Comparison of ENCODE assay signal across 10 mouse cellular contexts in genomic region chr17:46856107-46856388, GRCm38 (mm10). TPM values are rescaled to one million over a fixed set of nuclear protein-coding genes. Genes with fewer than 3 reads are reported as not detected.
A peak's percentile ranks its signal among the peaks of the same experiment; 100 is the strongest.
DNase-seq lines count a peak whose midpoint lies in the region; ATAC-seq and TF ChIP-seq lines count a peak whose summit lies in the region.
"Had no signal": no experiment of that assay in that cellular context is flagged by ENCODE, and none has a peak within 500 bp of the region (broad histone marks: within the 10 kb centered on the region; RNA-seq: fewer than 3 reads in every experiment).

No protein-coding gene starts in this region.

- TF ChIP-seq CTCF in liver, postnatal 0 days (IDR thresholded peaks at IDR 0.05; ENCODE audit: low read depth): no peak

- H3K4me3 ChIP-seq in heart, embryonic 14.5 days (ENCODE audit: control insufficient read depth in 1 of 2, insufficient read depth in 1 of 2, low read depth in 1 of 2, low read length in 2 of 2): peak overlapping the region; percentile 63 to 99
- peak overlapping the region; percentile 77 to 94 for H3K4me3 ChIP-seq in ES-E14 (ENCODE audit: insufficient read depth in 1 of 2, low read depth in 1 of 2, low read length in 2 of 2, poor library complexity in 1 of 2, severe bottlenecking in 1 of 2)
- peak overlapping the region; percentile 91 for H3K4me3 ChIP-seq in forebrain, embryonic 16.5 days (replicated peaks; ENCODE audit: low read length)
- peak overlapping the region; percentile 91 for H3K4me3 ChIP-seq in liver, postnatal 0 days (ENCODE audit: low read depth, low read length)

- H3K27me3 ChIP-seq in heart, embryonic 14.5 days (ENCODE audit: control insufficient read depth, insufficient read depth, low read length): no peaks in the 10 kb centered on the region
- H3K27me3 ChIP-seq in forebrain, embryonic 16.5 days (replicated peaks; ENCODE audit: control insufficient read depth, insufficient read depth, low read length): no peaks in the 10 kb centered on the region
- H3K27me3 ChIP-seq in liver, postnatal 0 days (ENCODE audit: insufficient read depth, low read length): no peaks in the 10 kb centered on the region
- H3K27me3 ChIP-seq: Patski had no signal

- H3K4me2 ChIP-seq in heart, embryonic 14.5 days (ENCODE audit: low read length): peak overlapping the region; percentile 76
- peak overlapping the region; percentile 74 for H3K4me2 ChIP-seq in forebrain, embryonic 16.5 days (ENCODE audit: low read length)
- H3K4me2 ChIP-seq in liver, postnatal 0 days (ENCODE audit: low read depth, low read length): peak overlapping the region; percentile 84

- H3K9me3 ChIP-seq in heart, embryonic 14.5 days (ENCODE audit: control insufficient read depth, low read length): no peaks in the 10 kb centered on the region
- no peaks in the 10 kb centered on the region for H3K9me3 ChIP-seq in ES-E14 (ENCODE audit: control insufficient read depth, insufficient read depth, low read depth, low read length)
- H3K9me3 ChIP-seq in forebrain, embryonic 16.5 days (ENCODE audit: control insufficient read depth, low read length): no peaks in the 10 kb centered on the region
- H3K9me3 ChIP-seq in liver, postnatal 0 days (ENCODE audit: low read length): no peaks in the 10 kb centered on the region

- no peaks in the 10 kb centered on the region for H3K36me3 ChIP-seq in heart, embryonic 14.5 days (ENCODE audit: control insufficient read depth, insufficient read depth, low read length)
- H3K36me3 ChIP-seq in ES-E14 (ENCODE audit: control insufficient read depth, insufficient read depth, low read length, poor library complexity, severe bottlenecking): no peaks in the 10 kb centered on the region
- H3K36me3 ChIP-seq in forebrain, embryonic 16.5 days (ENCODE audit: control insufficient read depth, insufficient read depth): no peaks in the 10 kb centered on the region
- H3K36me3 ChIP-seq in liver, postnatal 0 days (replicated peaks; ENCODE audit: insufficient read depth, low read length): no peaks in the 10 kb centered on the region

- TF ChIP-seq EP300 in liver, postnatal 0 days (IDR thresholded peaks at IDR 0.05; ENCODE audit: low read depth): no peak

- ATAC-seq in heart, embryonic 14.5 days (ENCODE audit: insufficient number of reproducible peaks, insufficient read depth, low FRiP score, low read depth): no peak
- ATAC-seq in forebrain, embryonic 16.5 days: no peak
- no peak for ATAC-seq in liver, postnatal 0 days
- ATAC-seq in CD4-positive, CD25-positive, alpha-beta regulatory T cell, adult 4 months: no peak

- peak overlapping the region; percentile 99 to 100 for H3K27ac ChIP-seq in heart, embryonic 14.5 days (replicated peaks in 1 of 2; ENCODE audit: control insufficient read depth in 1 of 2, insufficient read depth in 1 of 2, low read depth in 2 of 2, low read length in 2 of 2)
- peak overlapping the region; percentile 97 for H3K27ac ChIP-seq in ES-E14 (ENCODE audit: insufficient read depth, low read depth, low read length, poor library complexity, severe bottlenecking)
- peak overlapping the region; percentile 100 for H3K27ac ChIP-seq in forebrain, embryonic 16.5 days (ENCODE audit: low read length)
- peak overlapping the region; percentile 100 for H3K27ac ChIP-seq in liver, postnatal 0 days (ENCODE audit: low read depth)

- H3K4me1 ChIP-seq in heart, embryonic 14.5 days (ENCODE audit: control insufficient read depth in 2 of 2, insufficient read depth in 2 of 2, low read length in 2 of 2): peaks cover 21 to 34% of the 10 kb centered on the region in 2 experiments
- H3K4me1 ChIP-seq in ES-E14 (ENCODE audit: control insufficient read depth in 2 of 2, insufficient read depth in 2 of 2, low read length in 2 of 2, poor library complexity in 1 of 2): peaks cover 5 to 11% of the 10 kb centered on the region in 2 experiments; a peak in 3 of 4 replicates
- H3K4me1 ChIP-seq in forebrain, embryonic 16.5 days (replicated peaks; ENCODE audit: control insufficient read depth, insufficient read depth, low read length): peaks cover 43% of the 10 kb centered on the region
- H3K4me1 ChIP-seq in liver, postnatal 0 days (ENCODE audit: insufficient read depth): peaks cover 29% of the 10 kb centered on the region

- DNase-seq in heart, adult 11 months: no peak
- DNase-seq in ES-E14 (ENCODE audit: low read depth, low spot score): no peak
- no peak for DNase-seq in liver, postnatal 0 days
- DNase-seq in ovary, postnatal 36 days (ENCODE audit: low spot score): no peak
- no peak for DNase-seq in ovary, adult 18-20 months (ENCODE audit: low spot score)

- in situ Hi-C loops in ES-E14 (cut with MboI; ENCODE audit: low sequenced_read_pairs in 2 of 2, unreplicated experiment in 2 of 2): no loop called here

- H3K9ac ChIP-seq in heart, embryonic 14.5 days (ENCODE audit: low read length): peak overlapping the region; percentile 96
- H3K9ac ChIP-seq in ES-E14 (ENCODE audit: insufficient read depth, low read depth, low read length, poor library complexity, severe bottlenecking): peak overlapping the region; percentile 86
- peak overlapping the region; percentile 100 for H3K9ac ChIP-seq in forebrain, embryonic 16.5 days (replicated peaks; ENCODE audit: low read depth, low read length)
- peak overlapping the region; percentile 100 for H3K9ac ChIP-seq in liver, postnatal 0 days (replicated peaks)

- WGBS in heart, embryonic 14.5 days: 16% methylated on average over 4 of the region's 4 CpGs
- 12% methylated on average over 4 of the region's 4 CpGs for WGBS in forebrain, embryonic 16.5 days
- WGBS in liver, postnatal 0 days (ENCODE audit: insufficient replicate concordance): 10% methylated on average over 4 of the region's 4 CpGs

TF ChIP-seq in ES-E14, 5 proteins besides CTCF, POLR2A, EP300 and RAD21:
- TF ChIP-seq HCFC1 (IDR thresholded peaks at IDR 0.05; ENCODE audit: borderline replicate concordance, insufficient read depth, low read length) (no peak), CHD2 (IDR thresholded peaks at IDR 0.05; ENCODE audit: low read depth, low read length) (no peak), ZNF384 (IDR thresholded peaks at IDR 0.05; ENCODE audit: low read depth, low read length) (no peak), ZC3H11A (IDR thresholded peaks at IDR 0.05; ENCODE audit: borderline replicate concordance, low read depth, low read length) (no peak), MAFK (IDR thresholded peaks at IDR 0.05; ENCODE audit: insufficient read depth, low read depth, low read length) (no peak)

RNA-seq across cellular contexts. Expression of gene Bicral, which starts 2.2 kb away (rescaled TPM):
- polyA plus RNA-seq in heart, embryonic 14.5 days (2014; fragmentation: Nextera tagmentation; extraction: Ambion mirVana): 6.4 and 7.4 TPM in 2 replicates
- total RNA-seq in ES-E14 (2012; rRNA removed): 20.2 and 27.1 TPM in 2 replicates
- polyA plus RNA-seq in forebrain, embryonic 16.5 days (2015; fragmentation: Nextera tagmentation; extraction: Ambion mirVana): 8.8 and 10.0 TPM in 2 replicates
- 1.8 and 1.9 TPM in 2 replicates for polyA plus RNA-seq in liver, postnatal 0 days (2015; fragmentation: Nextera tagmentation; extraction: Ambion mirVana)
- 10 to 100 TPM; 10.8 to 11.9 TPM for polyA plus RNA-seq in CD4-positive, CD25-positive, alpha-beta regulatory T cell, adult 4 months (2017; shearing (Covaris generic))

RNA-seq across cellular contexts. Expression of gene Tbcc, which starts 34.4 kb away (rescaled TPM):
- polyA plus RNA-seq in heart, embryonic 14.5 days (2014; fragmentation: Nextera tagmentation; extraction: Ambion mirVana): 53.1 and 54.7 TPM in 2 replicates
- total RNA-seq in ES-E14 (2012; rRNA removed): 20.5 and 30.0 TPM in 2 replicates
- polyA plus RNA-seq in forebrain, embryonic 16.5 days (2015; fragmentation: Nextera tagmentation; extraction: Ambion mirVana): 52.6 and 55.6 TPM in 2 replicates
- polyA plus RNA-seq in liver, postnatal 0 days (2015; fragmentation: Nextera tagmentation; extraction: Ambion mirVana): 24.1 and 30.1 TPM in 2 replicates
- 1 to 10 TPM; 8.4 to 9.1 TPM for polyA plus RNA-seq in CD4-positive, CD25-positive, alpha-beta regulatory T cell, adult 4 months (2017; shearing (Covaris generic))

RNA-seq across cellular contexts. Expression of gene Prph2, which starts 54.2 kb away (rescaled TPM):
- polyA plus RNA-seq in heart, embryonic 14.5 days (2014; fragmentation: Nextera tagmentation; extraction: Ambion mirVana): not detected in 2 replicates
- 0.18 and 0.48 TPM in 2 replicates for total RNA-seq in ES-E14 (2012; rRNA removed)
- polyA plus RNA-seq in forebrain, embryonic 16.5 days (2015; fragmentation: Nextera tagmentation; extraction: Ambion mirVana): not detected in 2 replicates
- not detected in 2 replicates for polyA plus RNA-seq in liver, postnatal 0 days (2015; fragmentation: Nextera tagmentation; extraction: Ambion mirVana)
- not detected for polyA plus RNA-seq in CD4-positive, CD25-positive, alpha-beta regulatory T cell, adult 4 months (2017; shearing (Covaris generic))
- total RNA-seq: gastrocnemius, adult 18-20 months had no signal
- polyA plus RNA-seq: Patski had no signal
